Mouse (Mus musculus): ENCODE measurements around the gene Il12b.

Il12b gene

DNA sequence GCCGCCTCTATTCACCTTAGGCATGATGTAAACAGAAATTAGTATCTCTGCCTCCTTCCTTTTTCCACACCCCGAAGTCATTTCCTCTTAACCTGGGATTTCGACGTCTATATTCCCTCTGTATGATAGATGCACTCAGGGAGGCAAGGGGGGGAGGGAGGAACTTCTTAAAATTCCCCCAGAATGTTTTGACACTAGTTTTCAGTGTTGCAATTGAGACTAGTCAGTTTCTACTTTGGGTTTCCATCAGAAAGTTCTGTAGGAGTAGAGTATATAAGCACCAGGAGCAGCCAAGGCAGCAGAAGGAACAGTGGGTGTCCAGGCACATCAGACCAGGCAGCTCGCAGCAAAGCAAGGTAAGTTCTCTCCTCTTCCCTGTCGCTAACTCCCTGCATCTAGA lies at the start of gene Il12b:
Gene Il12b (plus strand): TSS at position 301 of the 400 bp plus-strand sequence.
- DNase-seq (ENCODE audit: extremely low spot score, low read depth, low spot score) = no peak

DNA sequence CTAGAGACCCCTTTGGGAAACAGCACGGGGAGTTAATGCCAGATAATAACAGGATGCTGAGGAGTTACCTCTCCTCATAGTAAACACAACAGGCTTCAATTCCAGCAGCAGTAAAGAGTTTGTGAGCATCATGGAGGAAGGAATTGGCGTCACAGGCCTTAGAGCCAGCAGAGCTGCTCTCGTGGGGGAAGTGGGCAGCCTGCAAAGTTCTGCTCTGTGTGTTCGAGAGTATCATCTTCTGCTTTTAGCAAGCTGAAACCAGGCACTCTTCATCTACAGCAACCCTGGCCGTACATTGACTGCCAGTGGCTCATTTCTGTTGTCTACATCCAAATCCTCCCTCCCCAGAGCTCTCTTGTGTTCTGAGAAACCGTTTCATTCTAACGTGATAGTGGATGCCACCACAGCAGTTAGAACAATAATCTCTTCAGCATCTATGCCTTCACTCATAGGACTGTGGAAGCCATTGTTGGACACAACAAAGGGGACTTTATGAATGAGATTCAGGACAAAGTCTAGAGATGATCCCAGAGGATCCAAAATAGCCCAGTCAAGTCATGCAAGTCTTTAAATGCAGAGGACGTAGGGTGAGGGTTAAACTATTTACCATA lies 44.9 kb upstream of the Il12b start:
- DNase-seq (ENCODE audit: extremely low spot score, low read depth, low spot score) = no peak

- DNase-seq (ENCODE audit: extremely low spot score, low read depth, low spot score) = no peak
Observed at GRCm38 (mm10) chr11:44356171-44356570, 43.7 kb upstream of the Il12b start.

GRCm38 (mm10) chr11:44364536-44364935 lies 35.3 kb upstream of the Il12b start:
- no peak for DNase-seq (ENCODE audit: extremely low spot score, low read depth, low spot score)

DNA sequence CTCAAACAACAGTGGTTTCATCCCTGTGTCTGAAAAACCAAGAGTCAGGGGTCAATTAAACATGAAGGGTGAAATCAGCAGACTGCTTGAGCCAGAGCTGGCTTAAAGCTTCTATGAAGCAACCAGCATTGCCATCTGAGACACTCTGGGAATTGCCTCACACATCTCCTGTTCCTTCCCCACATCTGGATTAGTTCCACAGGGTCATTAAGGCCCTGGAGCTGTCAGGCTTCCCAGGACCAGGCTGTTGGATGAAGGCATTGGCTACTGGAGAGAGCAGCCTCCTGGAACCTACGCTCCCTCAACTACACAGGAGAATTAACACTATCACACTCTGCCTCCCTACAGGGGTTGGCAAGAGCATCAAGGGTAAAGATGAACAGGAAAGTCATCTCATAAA lies 32.2 kb upstream of the Il12b start:
- no peak for DNase-seq (ENCODE audit: extremely low spot score, low read depth, low spot score)

DNA sequence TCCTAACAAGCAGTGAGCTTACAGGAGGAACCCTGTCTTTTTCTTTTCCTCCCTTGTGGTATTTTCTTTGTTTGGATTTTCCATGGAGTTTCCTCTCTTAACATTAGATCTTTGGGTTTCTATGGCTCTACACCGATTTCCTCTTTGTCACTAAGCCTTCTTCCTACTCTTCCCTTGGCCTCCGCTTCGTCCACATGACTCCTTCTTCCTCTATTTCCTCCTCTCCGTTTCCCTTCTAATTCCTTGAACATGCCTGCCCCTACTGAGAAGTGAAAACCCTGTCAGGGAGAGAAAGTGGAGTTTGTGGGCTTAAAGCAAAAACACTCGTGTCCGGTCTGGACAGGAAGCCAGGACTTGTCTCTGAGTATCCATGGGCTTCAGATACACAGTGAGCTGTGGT lies 27.0 kb upstream of the Il12b start:
- DNase-seq (ENCODE audit: extremely low spot score, low read depth, low spot score) = no peak

GRCm38 (mm10) chr11:44377879-44378278 lies 22.0 kb upstream of the Il12b start:
- no peak for DNase-seq (ENCODE audit: extremely low spot score, low read depth, low spot score)

- DNase-seq (ENCODE audit: extremely low spot score, low read depth, low spot score) = no peak
Observed at GRCm38 (mm10) chr11:44380432-44381051, 19.3 kb upstream of the Il12b start.

DNA sequence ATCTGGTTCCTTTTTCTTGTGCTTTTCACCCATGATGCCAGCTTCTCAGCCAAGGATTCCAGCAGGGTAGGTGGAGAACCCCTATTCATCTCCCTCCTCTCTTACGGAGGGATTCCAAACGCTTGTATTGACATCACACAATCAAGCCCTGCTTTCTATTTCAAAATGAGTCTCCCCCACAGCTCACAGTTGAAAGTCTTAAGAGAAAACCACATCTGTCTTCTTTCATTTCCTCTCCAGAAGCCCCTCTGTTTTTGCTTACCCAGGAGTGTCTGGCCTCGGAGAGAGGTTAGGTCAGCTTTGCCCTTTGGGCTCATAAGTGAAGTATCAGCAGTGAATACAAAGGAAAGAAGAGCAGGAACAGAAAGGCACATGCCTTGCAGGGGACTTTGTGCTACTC lies 17.7 kb upstream of the Il12b start:
- no peak for DNase-seq (ENCODE audit: extremely low spot score, low read depth, low spot score)

- no peak for DNase-seq (ENCODE audit: extremely low spot score, low read depth, low spot score)
Observed at GRCm38 (mm10) chr11:44387031-44387430, 12.8 kb upstream of the Il12b start.

GRCm38 (mm10) chr11:44389993-44390701 lies 9.7 kb upstream of the Il12b start:
- no peak for DNase-seq (ENCODE audit: extremely low spot score, low read depth, low spot score)

- DNase-seq (ENCODE audit: extremely low spot score, low read depth, low spot score) = no peak
Observed at GRCm38 (mm10) chr11:44393101-44393810, 6.6 kb upstream of the Il12b start.

DNA sequence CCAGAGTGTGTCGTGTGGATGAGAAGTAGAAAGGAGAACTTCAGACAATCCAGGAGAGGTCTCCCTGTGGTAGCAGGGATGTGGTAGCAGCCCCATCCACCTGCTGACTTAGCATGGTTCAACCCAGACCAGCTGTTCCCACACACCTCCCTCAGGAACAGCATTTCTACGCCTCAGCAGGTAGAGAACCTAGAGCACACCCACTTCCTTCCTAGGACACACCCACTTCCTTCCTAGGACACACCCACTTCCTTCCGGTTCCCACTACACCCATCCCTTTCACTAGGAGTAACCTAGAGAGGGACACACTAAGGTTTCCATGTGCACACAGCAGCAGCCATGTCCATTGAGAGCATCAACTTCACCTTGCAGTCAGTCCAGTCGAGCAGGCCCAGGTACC lies 4.5 kb upstream of the Il12b start:
- no peak for DNase-seq (ENCODE audit: extremely low spot score, low read depth, low spot score)

DNA sequence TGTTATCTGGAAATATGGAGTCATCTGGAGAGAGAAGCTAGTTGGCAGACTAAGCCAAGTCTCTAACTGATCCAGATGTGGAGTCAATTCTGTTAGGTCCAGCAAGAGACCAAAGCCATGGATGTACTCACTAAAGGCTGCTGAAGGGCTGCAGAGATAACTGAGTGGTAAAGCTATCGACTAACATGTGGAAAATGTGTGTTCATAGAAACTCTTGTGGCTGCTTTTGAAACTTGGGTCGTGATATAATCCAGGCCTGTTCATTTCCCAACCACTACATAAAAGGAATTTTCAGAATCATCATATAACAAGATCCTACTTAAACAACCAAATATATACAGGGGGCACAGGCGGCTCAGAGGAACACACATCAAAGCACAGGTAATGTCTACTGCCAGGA lies 2.3 kb upstream of the Il12b start:
- DNase-seq (ENCODE audit: extremely low spot score, low read depth, low spot score) = no peak

GRCm38 (mm10) chr11:44398356-44398755 lies 1.5 kb upstream of the Il12b start:
- no peak for DNase-seq (ENCODE audit: extremely low spot score, low read depth, low spot score)

DNA sequence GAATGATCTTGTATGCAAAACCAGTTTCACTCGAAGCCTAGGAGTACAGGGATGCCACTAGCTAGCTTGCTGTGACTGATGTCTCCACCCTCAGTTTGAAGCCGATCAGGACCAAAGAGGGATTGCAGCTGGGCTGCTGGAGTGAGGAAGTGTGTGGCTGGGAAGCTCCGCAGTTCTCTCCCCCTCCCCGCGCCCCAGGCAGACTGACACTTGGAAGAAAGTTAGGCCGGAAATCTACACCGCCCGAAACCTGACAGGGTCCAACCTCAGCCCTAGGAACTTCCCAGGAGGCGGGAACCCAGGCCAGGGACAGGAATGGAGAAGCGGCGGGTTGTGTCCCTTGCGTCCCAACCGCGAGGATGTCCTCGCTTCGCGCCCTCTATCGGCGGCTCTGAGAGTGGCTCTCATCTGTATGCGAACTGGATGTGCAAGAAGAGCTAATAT lies 1.1 kb upstream of the Il12b start:
- peak; percentile 33 for DNase-seq (ENCODE audit: extremely low spot score, low read depth, low spot score)

DNA sequence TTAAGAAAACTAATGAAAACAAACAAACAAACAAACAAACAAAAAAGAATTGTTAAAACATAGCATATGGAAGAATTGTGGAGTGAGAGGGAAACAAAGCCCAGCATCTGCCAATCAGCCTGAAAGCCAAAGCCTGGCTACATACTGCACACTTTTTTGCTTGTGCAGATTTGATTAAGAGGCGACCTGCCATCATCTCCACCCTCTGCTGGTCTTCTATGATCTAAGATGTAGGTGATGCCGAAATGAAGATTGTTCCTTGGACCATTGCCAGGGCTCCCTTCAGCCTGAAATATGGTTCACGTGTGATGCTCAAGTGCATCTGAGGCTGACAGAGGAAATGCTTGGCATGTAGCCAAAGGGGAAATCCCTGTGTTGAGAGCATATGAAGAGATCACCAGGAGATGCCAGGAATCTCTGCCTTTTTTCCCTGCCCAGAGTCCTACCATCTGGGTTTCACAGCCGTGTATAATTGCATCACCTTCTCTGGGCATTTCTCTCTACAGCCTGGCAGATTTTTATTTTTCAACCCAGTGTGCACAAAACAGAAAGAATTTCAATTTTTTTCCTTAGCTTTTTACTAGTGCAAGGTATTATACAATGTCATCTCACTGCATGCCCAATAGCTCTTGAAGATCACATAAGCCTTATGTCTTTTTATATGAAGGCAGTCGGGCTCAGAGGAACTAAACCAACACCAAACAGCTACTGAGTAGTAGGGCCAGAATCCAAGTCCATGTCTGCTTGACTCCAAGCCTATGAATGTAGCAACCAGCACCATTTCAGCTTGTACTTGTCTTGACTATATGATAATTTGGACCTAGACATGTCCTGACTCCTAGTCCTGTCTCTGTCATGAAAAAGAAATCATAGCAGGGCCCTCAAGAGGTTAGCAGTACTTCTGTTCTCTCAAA lies 2.0 kb downstream of the Il12b start:
- no peak for DNase-seq (ENCODE audit: extremely low spot score, low read depth, low spot score)

- DNase-seq (ENCODE audit: extremely low spot score, low read depth, low spot score) = no peak
Observed at GRCm38 (mm10) chr11:44405113-44405512, 5.2 kb downstream of the Il12b start.

DNA sequence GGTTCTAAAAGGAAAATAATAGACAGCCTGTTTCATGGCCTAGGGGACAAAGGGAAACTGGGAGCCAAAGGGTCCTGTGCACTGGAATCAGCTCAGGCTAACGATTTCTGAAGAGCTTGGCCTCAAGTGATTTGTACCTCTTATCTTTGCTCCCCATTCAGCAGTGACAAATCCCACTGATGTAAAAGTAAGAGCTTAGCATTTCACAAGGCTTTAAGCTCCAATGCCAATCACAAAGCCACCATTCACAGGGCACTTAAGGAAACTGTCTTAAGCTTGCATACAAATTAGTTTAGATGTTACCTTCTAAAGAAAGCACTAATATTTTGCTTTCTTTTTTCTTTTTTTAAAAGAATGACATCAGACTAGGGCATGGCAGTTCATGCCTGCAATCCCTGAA lies 6.1 kb downstream of the Il12b start:
- DNase-seq (ENCODE audit: extremely low spot score, low read depth, low spot score) = no peak

DNA sequence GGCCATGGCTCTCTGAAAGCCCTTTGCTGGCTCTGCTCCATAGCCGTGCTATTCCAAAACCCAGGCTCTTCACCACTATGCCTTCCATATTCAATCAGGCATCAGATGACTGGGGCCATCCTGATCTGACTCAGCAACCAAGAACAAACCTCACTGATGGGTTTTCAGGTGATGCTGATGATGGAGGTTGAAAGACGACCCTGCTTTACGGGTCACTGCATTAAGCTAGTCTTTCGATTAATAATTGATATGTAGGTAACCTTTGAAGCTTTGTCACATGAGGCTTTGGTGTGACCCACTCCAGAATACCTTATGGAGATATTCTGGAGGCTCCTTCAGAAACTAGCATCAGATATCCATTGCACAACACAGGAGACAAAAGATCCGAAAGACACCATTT lies 6.6 kb downstream of the Il12b start:
- DNase-seq (ENCODE audit: extremely low spot score, low read depth, low spot score) = no peak

DNA sequence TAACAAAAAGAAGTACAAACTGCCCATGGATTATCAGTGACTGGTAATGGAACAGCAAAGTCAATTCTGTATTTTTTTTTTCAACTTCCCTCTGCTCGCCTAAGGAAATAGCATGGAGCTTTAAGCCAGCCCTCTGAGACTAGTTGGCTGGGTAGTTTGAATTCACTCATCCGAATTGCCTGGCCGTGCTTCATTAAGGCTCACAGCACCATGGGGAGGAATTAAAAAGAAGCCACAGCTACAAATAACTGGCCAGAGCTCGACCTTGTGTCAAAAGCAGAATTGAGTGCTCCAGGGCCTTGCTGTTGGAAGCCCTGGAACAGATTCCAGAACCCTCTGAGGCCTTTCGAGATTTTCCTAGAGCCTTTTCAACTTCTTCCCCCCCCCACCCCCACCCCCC lies 8.8 kb downstream of the Il12b start:
- no peak for DNase-seq (ENCODE audit: extremely low spot score, low read depth, low spot score)

Data from hindlimb bud, embryonic 11.5 days (tissue).